Mouse (Mus musculus): ENCODE results near the gene Lig3. TPM values are rescaled to one million over a fixed set of nuclear protein-coding genes. Genes with fewer than 3 reads are reported as not detected.

Lig3 gene
- 10 to 100 TPM; 20.9 to 24.6 TPM for total RNA-seq (2023)

DNA sequence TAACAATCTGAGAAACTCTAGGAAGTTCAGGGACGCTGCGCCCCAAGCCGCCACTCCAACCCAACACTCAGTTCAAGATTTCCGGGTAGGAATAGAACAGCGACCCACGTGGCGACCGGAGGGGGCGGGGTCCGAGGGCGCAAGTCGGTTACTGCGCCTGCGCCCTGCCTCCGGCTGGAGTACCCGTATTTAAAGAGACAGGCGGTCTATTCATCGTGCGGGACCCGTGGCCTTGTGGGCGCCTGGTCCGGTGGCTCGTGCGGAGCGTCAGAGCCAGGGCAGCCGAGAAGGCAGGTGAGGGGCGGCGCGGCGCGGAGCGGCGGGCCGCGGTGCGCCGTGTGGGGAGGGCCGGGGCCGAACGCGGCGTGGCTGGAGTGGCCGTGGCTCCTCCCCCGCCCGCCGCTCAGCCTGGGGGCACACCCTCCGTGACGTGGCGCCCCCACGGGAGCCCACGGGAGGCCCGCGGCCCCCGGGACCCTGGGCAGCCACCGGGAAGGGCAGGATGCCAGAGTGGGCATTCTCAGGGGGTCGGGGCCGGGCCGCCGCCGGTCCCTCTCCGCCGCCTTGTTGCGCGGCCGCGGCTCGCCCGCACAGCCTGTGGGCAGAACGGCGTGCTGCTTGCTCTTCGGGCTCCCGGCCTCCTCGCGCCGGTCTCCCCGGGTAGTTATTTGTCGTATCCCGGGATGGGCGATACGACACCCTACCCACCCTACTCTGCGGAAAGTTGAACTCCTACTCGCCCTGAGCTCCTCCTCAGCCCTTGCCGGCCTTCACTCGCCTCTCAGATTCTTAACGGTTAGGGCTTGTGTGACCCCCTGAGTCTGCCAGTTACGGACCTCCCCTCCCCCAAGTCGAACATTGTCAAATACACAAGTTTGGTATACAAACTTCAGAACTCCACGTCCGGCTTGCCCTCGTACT lies at the start of gene Lig3:
Lig3 (plus strand) TSS at position 126 of the 921 bp plus-strand sequence.

GRCm38 (mm10) chr11:82763742-82764437 lies 17.0 kb upstream of the Lig3 start, which contains the start of the genes Cct6b and Zfp830:
Cct6b (minus strand) TSS chr11:82764321.
Zfp830 (plus strand) TSS chr11:82764345.

Other genes starting within 250 kb of the Lig3 start
- gene Cct6b, start 16.8 kb upstream of the Lig3 start, total RNA-seq (2023): under 1 TPM; 0.22 to 0.50 TPM
- gene Zfp830, start 16.8 kb upstream of the Lig3 start, total RNA-seq (2023): 10 to 100 TPM; 23.5 to 24.3 TPM
- gene Rffl, start 90.1 kb downstream of the Lig3 start, total RNA-seq (2023): 10 to 100 TPM; 59.5 to 67.4 TPM
- gene Rad51d, start 109.5 kb downstream of the Lig3 start, total RNA-seq (2023): 10 to 100 TPM; 14.3 to 14.4 TPM
- gene Fndc8, start 111.0 kb downstream of the Lig3 start, total RNA-seq (2023): not detected
- 1 to 10 TPM; 8.2 to 9.6 TPM for gene Nle1, start 127.3 kb downstream of the Lig3 start, total RNA-seq (2023)
- not detected for gene Unc45b, start 129.4 kb downstream of the Lig3 start, total RNA-seq (2023)
- gene Slfn5, start 170.2 kb downstream of the Lig3 start, total RNA-seq (2023): 10 to 100 TPM; 21.3 to 30.5 TPM
- gene Slfn9, start 210.7 kb downstream of the Lig3 start, total RNA-seq (2023): 10 to 100 TPM; 10.2 to 13.0 TPM
- 10 to 100 TPM; 12.5 to 16.4 TPM for gene Slfn8, start 239.7 kb downstream of the Lig3 start, total RNA-seq (2023)

Measured in neutrophil, adult 83 days (primary cell).